Mouse (Mus musculus) layer of hippocampus, adult 2 months (tissue): ENCODE measurements at regions not wholly inside any gene's neighbourhood (a gene's known extent, or its start where the extent isn't known, plus 50 kb on each side); places are given as distances from the start of the nearest gene placed in this dataset.
"Not testable (repeated sequence)": the region's sequence is repeated elsewhere in the genome, so short reads cannot be mapped to it uniquely, and the experiment has no call there.

Experiments used
- DNase-seq, 2 experiments: peaks; one replicate each; pipeline ENCODE4 v3.0.0; 2022; ENCODE audit warnings: low spot score in 2 of 2
- H3K27ac ChIP-seq: fragments of 200-600 bp; 2 replicates; pipeline ENCODE4 v1.8.1; 2022
- H3K4me3 ChIP-seq: fragments of 200-600 bp; 2 replicates; pipeline ENCODE4 v1.8.1; 2022; ENCODE audit warnings: mild to moderate bottlenecking
- CTCF ChIP-seq: fragments of 200-600 bp; conservative IDR thresholded peaks from 2 replicates; pipeline ENCODE4 v1.8.1; 2022; ENCODE audit warnings: antibody characterized with exemption, mild to moderate bottlenecking, moderate library complexity

GRCm38 (mm10) chr12:56009976-56010375 is 173.9 kb downstream of the Brms1l start:
- Histone ChIP-seq H3K27ac (no peak overlapping the region), H3K4me3 (no peak overlapping the region)
- DNase-seq, result no peak
- TF ChIP-seq CTCF, result no peak

GRCm38 (mm10) chr12:56005846-56006245 is 169.7 kb downstream of the Brms1l start:
- TF ChIP-seq CTCF, result no peak
- Histone ChIP-seq H3K27ac (no peak overlapping the region), H3K4me3 (no peak overlapping the region)
- no peak for DNase-seq

DNA sequence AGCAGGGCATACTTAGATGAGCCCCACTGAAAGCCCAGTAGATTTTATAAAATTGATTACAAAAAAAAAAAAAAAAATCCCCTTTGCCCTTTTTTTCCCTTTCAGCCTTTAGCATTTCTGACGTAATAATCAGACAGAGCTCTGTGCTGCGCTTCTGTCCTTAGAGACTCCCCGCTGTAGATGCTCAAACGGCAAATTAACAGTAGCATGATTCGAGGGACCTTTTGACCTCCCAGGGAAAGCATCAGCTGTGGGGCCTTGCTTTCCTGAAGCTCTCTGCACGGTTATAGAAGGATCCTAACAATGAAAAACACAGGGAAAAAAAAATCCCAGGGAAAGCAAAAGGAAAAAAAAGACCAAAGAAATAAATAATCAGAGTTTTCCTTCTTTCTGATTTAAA is 169.2 kb downstream of the Brms1l start:
- Histone ChIP-seq H3K27ac (no peak overlapping the region), H3K4me3 (no peak overlapping the region)
- DNase-seq, result no peak
- no peak for TF ChIP-seq CTCF

GRCm38 (mm10) chr12:56004479-56004878 is 168.4 kb downstream of the Brms1l start:
- TF ChIP-seq CTCF, result no peak
- no peak for DNase-seq
- H3K4me3 ChIP-seq, result no peak overlapping the region
- H3K27ac ChIP-seq, result no peak overlapping the region

GRCm38 (mm10) chr12:56003561-56003960 is 167.4 kb downstream of the Brms1l start:
- TF ChIP-seq CTCF, result no peak
- Histone ChIP-seq H3K27ac (no peak overlapping the region), H3K4me3 (no peak overlapping the region)
- DNase-seq, result no peak

- no peak for TF ChIP-seq CTCF
- DNase-seq, result no peak
- H3K27ac ChIP-seq, result no peak overlapping the region
- no peak overlapping the region for H3K4me3 ChIP-seq
Observed at GRCm38 (mm10) chr12:55996585-55997377, 160.7 kb downstream of the Brms1l start.

DNA sequence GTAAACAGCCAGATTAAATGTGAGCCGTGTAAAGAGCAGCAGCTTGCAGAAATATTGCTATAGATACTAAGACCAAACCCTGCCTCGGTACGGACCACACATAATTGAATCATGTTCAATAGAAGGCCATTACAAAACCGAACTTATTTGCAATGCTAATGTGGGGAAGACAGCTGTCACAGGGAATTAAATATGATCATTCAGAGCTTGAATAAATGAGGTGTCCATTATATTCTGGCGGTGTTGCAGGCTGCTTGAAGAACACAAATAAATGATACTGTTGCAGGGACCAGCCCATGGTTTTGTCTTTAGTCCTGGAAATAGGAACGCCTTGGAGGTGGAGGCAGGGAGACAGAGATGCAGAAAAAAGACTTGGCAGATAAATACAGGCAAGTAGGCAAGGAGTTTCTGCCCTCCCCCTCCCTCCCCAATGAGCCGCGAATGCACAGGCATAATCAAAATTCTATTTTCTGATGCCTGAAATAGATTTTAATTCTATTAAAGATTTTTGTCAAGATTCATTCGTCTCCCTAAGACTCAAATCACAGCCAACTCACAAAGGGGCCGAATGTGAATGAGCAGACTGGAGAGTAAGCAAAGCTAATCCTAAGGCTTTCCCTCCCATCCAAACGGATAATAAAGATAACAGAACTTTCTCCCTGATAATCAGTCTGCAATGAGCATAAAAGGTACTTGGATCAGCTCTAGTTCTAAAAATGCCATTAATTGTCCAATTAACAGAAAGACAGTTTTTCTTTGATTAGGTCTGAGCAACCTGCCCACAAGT is 147.6 kb downstream of the Brms1l start:
- peak in 1 of 2 experiments; percentile 23 for DNase-seq
- 0 out of 2 replicates have a peak overlapping the region, but pooled peaks have one; percentile 3 for H3K27ac ChIP-seq

DNA sequence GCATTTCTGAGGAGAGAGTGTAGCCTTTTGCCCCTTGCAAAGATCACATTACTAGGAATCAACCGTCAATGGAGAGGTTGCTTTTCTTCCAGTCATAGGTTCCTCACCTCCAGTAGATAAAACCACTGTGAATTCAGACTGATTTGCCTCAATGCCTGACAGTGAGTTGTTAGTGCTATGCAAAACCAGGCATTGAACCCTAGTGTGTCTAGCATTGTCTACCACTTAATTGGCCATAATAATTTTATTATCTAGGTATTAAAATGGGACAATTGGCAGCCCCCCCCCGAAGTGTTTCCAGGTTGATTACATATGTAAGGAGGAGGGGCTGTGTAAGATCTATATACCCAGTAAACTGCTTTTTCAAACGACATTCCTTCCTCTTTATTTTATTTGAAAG is 147.0 kb downstream of the Brms1l start:
- Histone ChIP-seq H3K27ac (no peak overlapping the region), H3K4me3 (no peak overlapping the region)
- no peak for DNase-seq
- no peak for TF ChIP-seq CTCF

More for the DNA sequence above, 147.6 kb downstream of the Brms1l start:
- TF ChIP-seq CTCF, result no peak
- H3K4me3 ChIP-seq, result no peak overlapping the region

GRCm38 (mm10) chr12:55974262-55974661 is 138.1 kb downstream of the Brms1l start:
- no peak overlapping the region for H3K27ac ChIP-seq
- no peak overlapping the region for H3K4me3 ChIP-seq
- no peak for DNase-seq
- TF ChIP-seq CTCF, result no peak

DNA sequence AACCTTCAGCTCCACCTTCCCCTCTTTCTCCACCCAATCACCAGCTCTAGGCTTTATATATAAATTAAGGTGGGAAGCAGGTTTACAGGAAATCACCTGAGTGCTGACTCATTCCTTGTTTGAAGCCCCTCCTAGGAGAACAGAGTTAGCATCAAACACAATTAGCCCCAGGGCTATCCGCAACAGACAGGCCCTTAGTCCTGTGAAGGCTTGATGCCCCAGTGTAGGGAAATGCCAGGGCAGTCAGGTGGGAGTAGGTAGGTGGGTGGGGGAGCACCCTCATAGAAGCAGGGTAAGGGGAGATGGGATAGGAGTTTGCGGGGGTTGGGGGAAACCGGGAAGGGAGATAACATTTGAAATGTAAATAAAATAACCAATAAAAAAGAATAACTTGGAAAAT is 123.2 kb downstream of the Brms1l start:
- H3K27ac ChIP-seq, DNase-seq, H3K4me3 ChIP-seq: not testable (repeated sequence)

- Histone ChIP-seq H3K4me3 (no peak overlapping the region), H3K27ac (no peak overlapping the region)
- no peak for DNase-seq
- TF ChIP-seq CTCF, result no peak
Observed at GRCm38 (mm10) chr12:55940566-55940965, 104.4 kb downstream of the Brms1l start.

- no peak for TF ChIP-seq CTCF
- Histone ChIP-seq H3K27ac (no peak overlapping the region), H3K4me3 (0 out of 2 replicates have a peak overlapping the region, but pooled peaks have one; percentile 18)
- peak in 1 of 2 experiments; percentile 4 for DNase-seq
Observed at GRCm38 (mm10) chr12:55939281-55940142, 103.4 kb downstream of the Brms1l start.

DNA sequence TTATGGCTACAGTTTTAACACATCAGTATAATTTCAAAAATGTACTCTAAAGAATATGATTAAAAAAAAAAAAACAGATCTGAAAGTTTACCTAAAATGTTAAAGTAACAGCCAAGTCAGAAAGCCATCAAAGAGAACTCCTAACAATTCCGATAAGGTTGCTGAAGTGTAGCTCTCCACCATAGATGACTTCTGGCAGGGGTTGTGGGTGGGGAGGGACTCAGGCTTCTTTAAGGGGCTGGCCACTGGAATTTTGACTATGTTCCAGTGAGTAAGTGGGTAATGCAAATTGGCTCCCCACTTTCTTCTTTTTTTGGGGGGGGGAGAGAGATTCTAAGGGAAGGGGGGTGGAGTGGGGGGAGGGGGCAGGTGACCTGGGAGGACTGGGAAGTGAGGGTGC is 98.0 kb downstream of the Brms1l start:
- no peak for DNase-seq
- H3K4me3 ChIP-seq, result no peak overlapping the region
- H3K27ac ChIP-seq, result no peak overlapping the region
- TF ChIP-seq CTCF, result no peak
